Mouse (Mus musculus) embryo, embryonic 10 days (tissue): ENCODE data around the gene Ykt6.
"Not testable (repeated sequence)": the region's sequence is repeated elsewhere in the genome, so short reads cannot be mapped to it uniquely, and the experiment has no call there.

ENCODE experiments used
- DNase-seq: peaks from one replicate; pipeline ENCODE4 v3.0.0-alpha.2; 2015; ENCODE audit warnings: low spot score

The Ykt6 gene

GRCm38 (mm10) chr11:5955546-5956276 is at the start of gene Ykt6:
Ykt6 (plus strand) TSS chr11:5955693.
- peak; percentile 98 for DNase-seq

- DNase-seq, result no peak
Measured at GRCm38 (mm10) chr11:5905778-5906518, 49.5 kb upstream of the Ykt6 start.

- DNase-seq, result no peak
Measured at GRCm38 (mm10) chr11:5907096-5907495, 48.4 kb upstream of the Ykt6 start.

GRCm38 (mm10) chr11:5908642-5909041 is 46.9 kb upstream of the Ykt6 start:
- DNase-seq, result no peak

DNA sequence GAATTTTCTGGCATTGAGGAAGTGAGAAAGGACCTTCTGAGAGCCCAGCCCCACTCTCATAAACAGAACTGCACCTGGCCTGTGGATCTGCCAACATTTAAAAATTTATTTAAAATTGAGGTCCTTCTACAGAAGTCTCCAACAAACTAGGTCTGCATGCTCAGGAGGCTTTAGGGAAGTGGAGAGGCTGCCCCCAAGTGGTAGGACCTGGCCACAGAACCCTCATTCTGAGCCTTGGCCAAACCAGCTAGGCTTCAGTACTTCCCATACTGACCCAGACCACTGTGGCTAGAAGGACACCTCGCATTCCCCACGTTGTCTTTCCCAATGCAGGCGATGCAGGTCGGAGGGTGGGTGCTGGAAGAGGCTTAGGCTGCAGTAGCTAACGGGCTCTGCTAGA is 42.9 kb upstream of the Ykt6 start:
- DNase-seq, result peak; percentile 79

- no peak for DNase-seq
Measured at GRCm38 (mm10) chr11:5913256-5913655, 42.2 kb upstream of the Ykt6 start.

DNA sequence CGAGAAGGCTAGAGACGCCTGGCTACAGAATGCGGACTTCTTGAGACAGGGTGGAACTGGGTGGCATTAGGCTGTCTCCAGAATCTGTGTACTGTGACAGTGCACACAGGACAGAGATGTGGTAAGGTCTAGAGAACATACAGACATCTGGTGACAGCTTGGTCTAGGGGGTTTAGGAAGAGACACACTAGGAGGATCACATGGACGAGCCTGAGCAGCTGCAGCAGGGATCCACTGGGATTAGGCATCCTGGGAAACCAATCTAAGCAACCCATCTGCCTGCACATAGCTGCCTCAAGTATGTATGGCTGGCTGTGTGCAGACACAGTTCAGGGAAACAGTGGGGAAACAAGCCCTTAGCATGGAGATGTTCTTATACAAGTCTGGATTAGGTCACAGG is 41.6 kb upstream of the Ykt6 start:
- no peak for DNase-seq

DNA sequence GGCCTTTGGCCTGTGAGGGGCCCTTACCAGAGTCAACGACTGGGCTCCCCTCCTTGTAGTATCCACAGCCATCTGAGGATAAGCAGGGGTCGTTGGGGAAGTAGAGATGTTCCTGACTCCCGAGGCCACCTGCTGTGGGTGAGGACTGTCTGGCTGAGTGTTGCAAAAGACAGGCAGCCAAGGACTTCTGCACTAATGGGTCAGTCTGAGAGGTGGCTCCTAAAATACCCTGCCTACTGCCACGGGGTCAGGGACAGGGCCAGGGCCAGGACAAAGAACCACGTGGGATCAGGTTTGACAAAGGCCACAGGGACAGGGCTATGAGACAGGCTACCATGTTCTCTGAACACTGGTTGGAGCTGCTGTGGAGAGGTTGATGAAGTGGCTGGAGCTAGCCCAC is 40.6 kb upstream of the Ykt6 start:
- no peak for DNase-seq

DNA sequence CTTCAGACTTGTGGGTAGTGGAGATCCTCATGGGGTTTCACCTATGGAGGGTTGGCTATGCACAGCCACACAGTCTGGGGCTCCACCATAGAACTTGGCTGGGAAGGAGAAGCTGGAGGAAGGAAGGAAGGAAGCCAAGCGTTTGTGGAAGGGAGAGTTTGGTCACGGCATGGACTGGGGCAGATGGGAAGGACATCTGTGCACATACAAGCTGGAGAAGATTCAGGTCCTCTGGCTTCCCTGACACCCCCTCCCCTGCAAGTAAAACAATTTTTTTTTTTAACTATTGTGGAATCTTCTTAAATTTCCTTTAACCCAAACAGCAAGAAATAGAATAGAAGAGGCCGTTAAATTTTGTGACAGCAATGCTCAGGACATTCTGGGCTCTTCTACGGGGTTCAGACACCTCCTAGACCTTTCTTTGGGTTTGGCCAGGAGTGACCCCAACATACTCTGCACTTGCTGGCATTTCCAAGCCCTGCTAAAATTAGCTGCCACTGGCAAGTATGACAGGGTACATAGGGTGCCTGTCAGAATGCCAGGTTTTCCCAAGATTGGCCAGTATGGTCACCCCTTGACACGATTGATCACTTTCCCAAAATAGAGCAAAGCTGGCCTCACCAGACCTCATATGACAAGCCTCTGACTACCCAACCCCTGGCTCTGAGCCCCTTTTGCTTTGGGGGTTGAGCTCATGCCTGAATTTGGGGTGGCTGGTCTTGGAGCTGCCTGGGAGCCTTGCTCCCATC is 39.9 kb upstream of the Ykt6 start:
- no peak for DNase-seq

- DNase-seq, result no peak
Measured at GRCm38 (mm10) chr11:5916178-5916548, 39.3 kb upstream of the Ykt6 start.

- no peak for DNase-seq
Measured at GRCm38 (mm10) chr11:5918111-5918510, 37.4 kb upstream of the Ykt6 start.

DNA sequence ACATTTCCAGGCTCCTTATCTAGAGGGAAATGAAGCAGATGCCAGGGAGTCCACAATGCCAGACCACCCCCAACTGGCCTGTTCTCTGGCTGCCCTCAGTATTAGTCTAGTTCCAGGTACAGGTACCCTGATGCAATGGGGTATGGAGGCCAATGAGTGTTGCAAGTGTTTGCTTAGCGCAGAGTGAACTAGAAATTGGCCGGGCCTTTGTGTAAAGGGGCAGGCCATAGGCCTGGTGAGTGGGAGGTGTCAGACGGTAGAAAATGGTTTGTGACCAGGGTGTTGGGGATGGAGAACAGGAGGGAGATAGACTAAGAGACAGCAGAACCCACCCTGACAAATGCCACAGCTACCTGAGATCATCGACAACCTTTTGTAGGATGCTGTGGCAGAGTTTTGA is 35.9 kb upstream of the Ykt6 start:
- no peak for DNase-seq

GRCm38 (mm10) chr11:5920323-5920960 is 35.1 kb upstream of the Ykt6 start:
- DNase-seq, result no peak

DNA sequence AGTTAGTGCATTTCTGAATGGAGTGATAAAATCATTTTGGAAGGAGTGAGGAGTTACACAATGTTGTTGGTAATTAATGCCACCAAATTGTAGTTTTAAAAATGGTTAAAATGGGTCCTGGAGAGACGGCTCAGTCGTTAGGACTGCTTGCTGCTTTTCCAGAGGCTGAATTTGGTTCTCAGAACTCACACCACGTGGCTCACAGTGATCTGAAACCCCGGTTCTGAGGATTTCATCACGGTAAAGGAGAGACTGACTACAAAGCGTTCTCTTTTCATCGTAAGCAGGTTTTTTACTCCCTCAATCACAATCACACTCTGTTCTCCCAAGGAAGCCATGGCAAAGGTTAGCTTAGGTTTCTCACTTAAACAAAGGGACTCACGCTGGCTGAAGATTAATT is 30.8 kb upstream of the Ykt6 start:
- DNase-seq, result no peak

GRCm38 (mm10) chr11:5926696-5927220 is 28.7 kb upstream of the Ykt6 start:
- no peak for DNase-seq

DNA sequence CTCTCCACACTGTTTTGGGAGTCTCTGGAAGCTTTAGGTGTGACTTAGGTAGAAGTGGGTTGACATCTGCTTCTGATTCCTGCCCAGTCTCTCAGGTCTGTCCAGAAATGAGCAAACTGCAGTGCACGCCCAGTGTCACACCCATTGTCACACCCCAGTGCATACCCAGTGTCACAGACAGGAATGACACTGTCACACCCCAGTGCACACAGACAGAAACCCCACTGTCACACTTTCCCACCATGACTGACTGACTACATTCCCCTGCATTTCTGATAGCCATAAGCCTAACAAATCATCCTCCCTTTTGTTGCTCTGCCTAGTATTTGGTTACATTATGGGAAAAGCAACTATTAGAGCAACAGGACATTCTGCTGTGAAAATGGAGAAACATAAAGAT is 24.9 kb upstream of the Ykt6 start:
- DNase-seq, result no peak

DNA sequence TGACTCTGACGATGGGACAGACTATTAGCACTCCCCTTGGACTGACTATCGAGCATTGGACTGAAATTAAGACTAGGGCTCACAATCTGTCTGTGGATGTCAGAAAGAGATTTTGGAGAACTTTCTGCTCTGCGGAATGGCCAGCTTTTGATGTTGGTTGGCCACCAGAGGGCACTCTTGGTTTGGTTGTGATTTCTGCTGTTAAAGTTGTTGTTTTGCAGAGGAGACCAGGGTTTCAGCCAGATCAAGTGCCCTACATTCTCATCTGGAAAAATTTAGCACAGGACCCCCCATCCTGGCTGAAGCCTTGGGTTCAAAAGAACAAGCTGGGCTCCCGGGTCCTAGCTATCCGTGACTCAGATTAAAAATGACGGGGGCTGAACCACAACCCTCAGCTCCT is 23.5 kb upstream of the Ykt6 start:
- DNase-seq, result peak; percentile 29

- DNase-seq, result not testable (repeated sequence)
Measured at GRCm38 (mm10) chr11:5934531-5934930, 21.0 kb upstream of the Ykt6 start.

GRCm38 (mm10) chr11:5942966-5943365 is 12.5 kb upstream of the Ykt6 start:
- DNase-seq, result no peak

GRCm38 (mm10) chr11:5945096-5945495 is 10.4 kb upstream of the Ykt6 start:
- DNase-seq, result no peak

DNA sequence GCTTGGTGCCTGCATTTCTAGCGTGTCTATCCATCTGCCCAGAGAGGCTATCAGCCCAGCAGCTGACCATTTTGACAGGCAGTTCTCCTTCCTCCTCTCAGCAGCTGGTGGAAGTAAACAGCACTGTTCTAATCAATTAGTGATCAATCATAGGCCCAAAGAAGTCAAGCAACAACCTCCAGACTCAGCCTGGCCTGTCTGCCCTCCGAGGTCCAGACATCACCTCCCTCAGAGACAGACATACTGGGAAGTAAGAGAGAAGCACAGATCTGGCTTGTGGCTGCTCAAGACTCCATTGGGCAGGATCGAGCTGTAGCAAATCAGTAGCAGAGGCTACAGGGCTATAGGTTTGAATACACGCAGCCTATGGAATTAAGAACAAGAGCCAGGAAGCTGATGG is 7.7 kb upstream of the Ykt6 start:
- no peak for DNase-seq

GRCm38 (mm10) chr11:5948546-5949250 is 6.8 kb upstream of the Ykt6 start:
- DNase-seq, result peak; percentile 27
